Mouse (Mus musculus): ENCODE measurements at regions not wholly inside any gene's neighbourhood (a gene's known extent, or its start where the extent isn't known, plus 50 kb on each side); places are given as distances from the start of the nearest gene placed in this dataset.

DNA sequence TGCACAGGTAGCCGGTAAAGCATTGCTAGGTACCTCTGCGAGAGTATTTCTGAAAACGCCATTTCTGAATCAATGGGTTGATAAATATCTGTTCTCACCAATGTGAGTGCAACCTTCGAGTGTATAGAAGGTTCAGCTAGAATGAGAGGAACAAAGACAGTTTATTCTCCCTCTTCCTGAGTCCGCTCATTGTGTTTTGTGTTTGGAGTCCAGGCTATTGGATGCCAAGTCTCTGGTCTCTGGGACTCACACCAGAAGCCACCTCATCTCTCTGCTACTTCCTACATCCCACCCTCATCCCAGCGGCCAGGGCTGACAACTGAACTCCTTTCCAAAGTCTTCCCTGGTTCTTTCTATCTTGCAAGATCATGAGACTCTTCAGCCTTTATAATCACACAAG, 62.7 kb downstream of the Lrrc30 start:
- H3K9ac ChIP-seq (ENCODE audit: low read length), result no peak overlapping the region
- H3K4me2 ChIP-seq (ENCODE audit: low read depth, low read length), result no peak overlapping the region
- no peak for ATAC-seq (replicated peaks; ENCODE audit: extremely low read depth, insufficient read depth, low FRiP score)
- H3K36me3 ChIP-seq (ENCODE audit: control insufficient read depth, insufficient read depth), result no peaks in the 10 kb centered on the region
- H3K27ac ChIP-seq (ENCODE audit: low read length), result no peak overlapping the region
- no peak overlapping the region for H3K4me3 ChIP-seq (ENCODE audit: low read length)
- H3K4me1 ChIP-seq (ENCODE audit: control insufficient read depth, insufficient read depth, low read length), result no peaks in the 10 kb centered on the region
- H3K9me3 ChIP-seq (replicated peaks; ENCODE audit: control insufficient read depth, low read length), result no peaks in the 10 kb centered on the region
- 74% methylated on average over 6 of the region's 6 CpGs for WGBS
- no peaks in the 10 kb centered on the region for H3K27me3 ChIP-seq (ENCODE audit: control insufficient read depth, insufficient read depth, low read length)

DNA sequence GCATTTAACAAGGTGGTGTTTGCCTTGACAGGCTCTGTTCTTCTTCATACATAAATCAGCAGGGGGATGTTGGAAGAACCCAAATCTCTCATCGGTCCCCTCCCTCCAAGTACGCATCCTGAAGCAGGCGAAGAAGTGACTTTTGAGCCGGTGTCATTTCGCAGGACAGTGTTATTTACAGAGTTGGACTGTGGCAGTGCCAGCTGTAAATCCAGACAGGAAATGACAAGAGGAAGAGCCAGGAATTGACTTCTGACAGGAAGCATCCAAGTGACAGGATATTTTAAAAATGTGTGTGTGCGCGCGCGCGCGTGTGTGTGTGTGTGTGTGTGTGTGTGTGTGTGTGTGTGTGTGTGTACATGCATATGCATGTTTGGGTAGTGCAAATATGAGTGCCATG, 66.3 kb downstream of the Lrrc30 start:
- ATAC-seq (replicated peaks; ENCODE audit: extremely low read depth, insufficient read depth, low FRiP score), result no peak

DNA sequence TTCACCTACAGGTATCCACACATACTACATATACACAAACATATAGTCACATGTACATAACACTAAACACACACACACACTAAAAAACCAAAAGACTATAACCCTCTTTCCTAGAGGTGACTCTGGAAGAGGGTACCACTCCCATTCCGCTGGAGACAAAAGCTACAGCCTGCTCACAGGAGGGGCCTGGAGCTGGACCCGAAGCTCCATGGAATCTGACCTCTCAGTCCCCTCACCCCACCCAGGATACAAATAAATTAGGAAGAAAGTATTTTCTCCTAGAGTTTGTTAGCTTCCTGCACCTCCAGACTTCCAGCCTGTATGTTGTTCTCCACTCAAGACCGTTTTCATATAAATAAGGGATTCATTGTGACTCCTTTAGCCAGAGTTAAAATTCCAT, 66.8 kb downstream of the Lrrc30 start:
- Histone ChIP-seq H3K9me3 (replicated peaks; ENCODE audit: control insufficient read depth, low read length) (no peaks in the 10 kb centered on the region), H3K4me2 (ENCODE audit: low read depth, low read length) (no peak overlapping the region), H3K27me3 (ENCODE audit: control insufficient read depth, insufficient read depth, low read length) (no peaks in the 10 kb centered on the region), H3K27ac (ENCODE audit: low read length) (peak overlapping the region; percentile 42), H3K36me3 (ENCODE audit: control insufficient read depth, insufficient read depth) (no peaks in the 10 kb centered on the region), H3K4me1 (ENCODE audit: control insufficient read depth, insufficient read depth, low read length) (no peaks in the 10 kb centered on the region), H3K9ac (ENCODE audit: low read length) (no peak overlapping the region), H3K4me3 (ENCODE audit: low read length) (no peak overlapping the region)
- WGBS, result 51% methylated on average over 3 of the region's 3 CpGs
- no peak for ATAC-seq (replicated peaks; ENCODE audit: extremely low read depth, insufficient read depth, low FRiP score)

More for the DNA sequence above, 66.3 kb downstream of the Lrrc30 start:
- H3K4me1 ChIP-seq (ENCODE audit: control insufficient read depth, insufficient read depth, low read length), result no peaks in the 10 kb centered on the region
- H3K27ac ChIP-seq (ENCODE audit: low read length), result peak overlapping the region; percentile 42; the same call in 1 of the 2 replicates
- no peaks in the 10 kb centered on the region for H3K9me3 ChIP-seq (replicated peaks; ENCODE audit: control insufficient read depth, low read length)
- H3K36me3 ChIP-seq (ENCODE audit: control insufficient read depth, insufficient read depth), result no peaks in the 10 kb centered on the region
- whole genome bisulfite sequencing, result 59% methylated on average over 11 of the region's 11 CpGs
- H3K9ac ChIP-seq (ENCODE audit: low read length), result no peak overlapping the region
- no peak overlapping the region for H3K4me3 ChIP-seq (ENCODE audit: low read length)
- no peaks in the 10 kb centered on the region for H3K27me3 ChIP-seq (ENCODE audit: control insufficient read depth, insufficient read depth, low read length)
- no peak overlapping the region for H3K4me2 ChIP-seq (ENCODE audit: low read depth, low read length)

DNA sequence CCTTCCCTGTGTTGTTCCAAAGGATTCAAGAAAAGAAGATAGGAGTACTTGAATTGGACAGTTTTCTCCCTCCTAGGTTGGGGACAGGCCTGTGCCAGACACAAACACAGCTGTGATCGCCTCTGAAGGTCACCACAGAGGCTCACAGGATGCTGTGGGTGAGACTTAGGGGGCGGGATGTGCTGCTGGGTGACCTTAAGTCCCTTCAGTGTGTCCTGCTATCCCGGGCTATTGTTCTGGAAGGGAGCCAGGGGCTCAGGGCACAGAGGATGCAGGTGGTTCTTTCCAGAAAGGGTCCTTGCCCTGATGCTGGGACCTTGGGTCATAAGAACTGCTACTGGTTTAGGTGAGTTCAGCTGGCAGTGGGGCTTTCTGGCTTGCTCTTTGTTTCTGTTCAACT, 67.7 kb downstream of the Lrrc30 start:
- Histone ChIP-seq H3K36me3 (ENCODE audit: control insufficient read depth, insufficient read depth) (no peaks in the 10 kb centered on the region), H3K4me2 (ENCODE audit: low read depth, low read length) (no peak overlapping the region), H3K9me3 (replicated peaks; ENCODE audit: control insufficient read depth, low read length) (no peaks in the 10 kb centered on the region), H3K9ac (ENCODE audit: low read length) (no peak overlapping the region), H3K4me1 (ENCODE audit: control insufficient read depth, insufficient read depth, low read length) (no peaks in the 10 kb centered on the region), H3K27me3 (ENCODE audit: control insufficient read depth, insufficient read depth, low read length) (no peaks in the 10 kb centered on the region), H3K27ac (ENCODE audit: low read length) (no peak overlapping the region), H3K4me3 (ENCODE audit: low read length) (no peak overlapping the region)
- ATAC-seq (replicated peaks; ENCODE audit: extremely low read depth, insufficient read depth, low FRiP score), result no peak
- 44% methylated on average over 3 of the region's 3 CpGs for WGBS

DNA sequence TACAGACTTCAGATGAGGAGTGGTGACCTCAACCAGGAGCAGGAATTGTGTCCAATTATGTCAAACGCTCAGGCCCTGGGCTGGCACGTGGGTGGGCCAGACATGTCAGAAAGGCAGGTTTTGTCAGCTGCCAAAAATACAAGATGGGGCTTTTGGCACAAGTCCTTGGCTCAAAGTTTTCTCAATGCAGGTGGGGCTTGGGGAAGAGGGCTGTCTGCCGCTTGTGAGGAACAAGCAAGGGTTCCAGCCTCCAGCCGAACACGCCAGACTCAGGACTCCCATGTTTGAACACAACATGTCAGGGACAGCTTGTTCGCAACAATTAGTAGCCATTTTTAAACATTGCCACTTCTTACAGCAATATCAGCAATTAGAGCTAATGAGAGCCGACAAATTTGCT, 69.5 kb downstream of the Lrrc30 start:
- Histone ChIP-seq H3K9me3 (replicated peaks; ENCODE audit: control insufficient read depth, low read length) (no peaks in the 10 kb centered on the region), H3K27ac (ENCODE audit: low read length) (no peak overlapping the region), H3K36me3 (ENCODE audit: control insufficient read depth, insufficient read depth) (no peaks in the 10 kb centered on the region), H3K9ac (ENCODE audit: low read length) (no peak overlapping the region), H3K4me2 (ENCODE audit: low read depth, low read length) (no peak overlapping the region), H3K4me1 (ENCODE audit: control insufficient read depth, insufficient read depth, low read length) (no peaks in the 10 kb centered on the region), H3K27me3 (ENCODE audit: control insufficient read depth, insufficient read depth, low read length) (no peaks in the 10 kb centered on the region), H3K4me3 (ENCODE audit: low read length) (no peak overlapping the region)
- ATAC-seq (replicated peaks; ENCODE audit: extremely low read depth, insufficient read depth, low FRiP score), result no peak
- 70% methylated on average over 7 of the region's 7 CpGs for WGBS

DNA sequence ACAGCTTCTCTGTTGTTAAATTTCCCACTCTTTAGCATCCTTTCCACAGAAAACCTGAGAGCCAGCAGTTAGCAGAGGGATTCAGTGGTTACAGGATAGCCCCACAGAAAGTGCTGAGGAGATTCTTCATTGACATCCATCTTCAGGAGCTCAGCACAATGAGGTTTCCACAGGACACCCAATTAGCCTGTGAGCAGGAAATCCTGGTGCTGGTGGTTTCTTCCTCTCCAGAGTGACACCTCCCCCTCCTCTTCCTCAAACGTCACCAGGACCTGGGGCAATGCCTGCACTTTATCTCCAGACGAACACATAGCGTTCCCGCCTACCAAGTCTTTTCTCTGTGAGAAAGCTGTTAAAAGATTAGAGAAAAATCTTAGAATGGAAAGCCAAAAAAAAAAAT, 70.7 kb downstream of the Lrrc30 start:
- H3K36me3 ChIP-seq (ENCODE audit: control insufficient read depth, insufficient read depth), result no peaks in the 10 kb centered on the region
- no peak overlapping the region for H3K4me3 ChIP-seq (ENCODE audit: low read length)
- H3K27me3 ChIP-seq (ENCODE audit: control insufficient read depth, insufficient read depth, low read length), result no peaks in the 10 kb centered on the region
- H3K27ac ChIP-seq (ENCODE audit: low read length), result peak overlapping the region; percentile 31; the same call in 1 of the 2 replicates
- WGBS, result 32% methylated on average over 4 of the region's 4 CpGs
- no peak for ATAC-seq (replicated peaks; ENCODE audit: extremely low read depth, insufficient read depth, low FRiP score)
- H3K9me3 ChIP-seq (replicated peaks; ENCODE audit: control insufficient read depth, low read length), result no peaks in the 10 kb centered on the region
- H3K9ac ChIP-seq (ENCODE audit: low read length), result no peak overlapping the region
- 0 out of 2 replicates have a peak, but pooled peaks cover 2% of the 10 kb centered on the region for H3K4me1 ChIP-seq (ENCODE audit: control insufficient read depth, insufficient read depth, low read length)
- no peak overlapping the region for H3K4me2 ChIP-seq (ENCODE audit: low read depth, low read length)

DNA sequence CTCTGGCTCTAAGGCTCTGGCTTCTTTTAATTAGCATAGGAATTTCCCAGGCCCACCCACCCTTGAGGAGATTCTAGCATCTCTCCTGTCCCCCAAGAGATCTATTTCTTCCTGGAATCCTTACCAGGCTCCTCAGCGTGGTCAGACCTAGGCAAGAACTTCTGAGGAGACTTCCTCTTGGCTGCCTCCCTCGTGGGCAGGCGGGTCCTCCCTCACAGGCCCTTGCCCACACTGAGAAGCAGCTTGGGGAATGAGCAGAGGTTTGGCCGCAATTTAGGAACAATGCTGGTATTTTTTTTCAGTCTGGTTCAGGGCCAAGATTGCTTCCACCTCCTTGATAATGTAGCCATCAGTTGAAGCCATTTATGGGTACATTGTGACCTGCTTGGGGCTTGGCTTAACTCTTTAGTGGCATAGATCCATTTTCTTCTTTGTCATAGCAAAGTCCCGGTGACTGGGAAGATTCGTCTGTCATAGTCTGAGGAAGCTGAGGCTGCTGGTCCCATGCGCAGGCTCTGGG, 75.1 kb downstream of the Lrrc30 start:
- no peaks in the 10 kb centered on the region for H3K36me3 ChIP-seq (ENCODE audit: control insufficient read depth, insufficient read depth)
- H3K9ac ChIP-seq (ENCODE audit: low read length), result no peak overlapping the region
- no peak overlapping the region for H3K4me3 ChIP-seq (ENCODE audit: low read length)
- no peak overlapping the region for H3K27ac ChIP-seq (ENCODE audit: low read length)
- H3K4me2 ChIP-seq (ENCODE audit: low read depth, low read length), result no peak overlapping the region
- H3K9me3 ChIP-seq (replicated peaks; ENCODE audit: control insufficient read depth, low read length), result no peaks in the 10 kb centered on the region
- H3K4me1 ChIP-seq (ENCODE audit: control insufficient read depth, insufficient read depth, low read length), result 0 out of 2 replicates have a peak, but pooled peaks cover 2% of the 10 kb centered on the region
- WGBS, result 46% methylated on average over 7 of the region's 7 CpGs
- H3K27me3 ChIP-seq (ENCODE audit: control insufficient read depth, insufficient read depth, low read length), result no peaks in the 10 kb centered on the region
- no peak for ATAC-seq (replicated peaks; ENCODE audit: extremely low read depth, insufficient read depth, low FRiP score)

DNA sequence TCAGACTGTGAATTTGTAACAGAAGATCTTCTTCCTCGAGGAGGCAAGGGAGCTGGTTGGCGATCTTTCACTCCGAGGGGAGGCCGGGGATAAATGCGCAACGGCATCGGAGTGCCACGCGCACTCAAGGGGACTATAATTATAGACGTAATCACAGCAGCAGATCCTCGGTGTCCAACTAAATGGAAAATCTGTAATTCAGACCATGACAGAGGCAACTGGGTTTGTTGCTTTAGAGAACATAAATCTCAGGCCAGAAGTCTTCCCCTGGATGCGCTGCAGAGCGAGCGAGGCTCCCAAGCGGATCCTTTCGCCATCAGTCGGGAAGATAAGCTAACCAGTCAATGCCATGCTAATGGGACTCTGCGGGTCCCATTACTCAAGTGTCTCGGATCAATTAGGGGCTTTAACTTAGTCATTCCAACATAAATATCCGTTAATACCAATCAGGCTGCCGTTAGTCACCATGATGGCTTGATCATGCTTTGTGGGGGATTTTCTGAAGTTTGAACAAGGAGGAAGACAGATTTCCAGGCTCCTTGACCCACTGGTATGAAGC, 79.9 kb downstream of the Lrrc30 start:
- H3K9me3 ChIP-seq (replicated peaks; ENCODE audit: control insufficient read depth, low read length), result no peaks in the 10 kb centered on the region
- no peak for ATAC-seq (replicated peaks; ENCODE audit: extremely low read depth, insufficient read depth, low FRiP score)
- H3K4me3 ChIP-seq (ENCODE audit: low read length), result no peak overlapping the region
- no peaks in the 10 kb centered on the region for H3K36me3 ChIP-seq (ENCODE audit: control insufficient read depth, insufficient read depth)
- 87% methylated on average over 21 of the region's 21 CpGs for WGBS
- H3K27ac ChIP-seq (ENCODE audit: low read length), result no peak overlapping the region
- H3K9ac ChIP-seq (ENCODE audit: low read length), result no peak overlapping the region
- 0 out of 2 replicates have a peak, but pooled peaks cover 2% of the 10 kb centered on the region for H3K4me1 ChIP-seq (ENCODE audit: control insufficient read depth, insufficient read depth, low read length)
- H3K27me3 ChIP-seq (ENCODE audit: control insufficient read depth, insufficient read depth, low read length), result no peaks in the 10 kb centered on the region
- no peak overlapping the region for H3K4me2 ChIP-seq (ENCODE audit: low read depth, low read length)

DNA sequence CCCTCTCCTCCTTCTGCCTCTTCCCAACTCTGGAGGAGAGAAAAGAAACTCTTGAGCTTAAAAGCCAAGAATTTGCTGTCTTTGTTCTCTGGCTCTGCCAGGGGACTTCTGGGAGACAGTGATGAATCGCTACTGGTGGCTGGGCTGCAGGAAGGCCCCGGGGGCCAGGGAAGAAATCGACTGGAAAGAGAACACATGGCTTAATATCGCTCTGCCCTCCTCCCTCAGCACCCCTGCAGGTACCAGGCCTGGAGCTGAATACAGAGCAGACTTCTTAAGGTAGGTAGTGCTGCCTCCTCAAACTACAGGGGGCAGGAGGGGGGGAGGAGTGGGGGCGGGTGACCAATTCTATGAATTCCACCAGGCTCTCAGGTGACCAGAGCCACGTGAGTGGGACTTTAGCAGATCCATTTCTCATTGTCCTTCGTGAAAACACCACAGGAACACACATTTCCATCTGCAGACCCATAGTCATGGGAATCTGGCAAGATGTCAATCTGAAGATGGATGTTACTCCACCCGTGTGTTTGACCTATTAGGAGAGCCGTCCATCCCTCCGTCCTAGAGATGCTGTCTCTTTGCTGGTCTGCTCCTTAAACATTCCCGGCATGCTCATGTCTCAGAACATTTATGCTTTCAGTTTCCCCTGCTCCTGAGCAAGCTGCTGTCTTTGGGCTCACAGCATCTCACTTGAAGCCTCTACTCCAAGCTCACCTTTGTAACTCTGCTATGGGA, 83.4 kb downstream of the Lrrc30 start:
- H3K4me2 ChIP-seq (ENCODE audit: low read depth, low read length), result no peak overlapping the region
- no peak overlapping the region for H3K9ac ChIP-seq (ENCODE audit: low read length)
- no peak for ATAC-seq (replicated peaks; ENCODE audit: extremely low read depth, insufficient read depth, low FRiP score)
- H3K9me3 ChIP-seq (replicated peaks; ENCODE audit: control insufficient read depth, low read length), result peaks cover 4% of the 10 kb centered on the region
- H3K27ac ChIP-seq (ENCODE audit: low read length), result no peak overlapping the region
- H3K36me3 ChIP-seq (ENCODE audit: control insufficient read depth, insufficient read depth), result no peaks in the 10 kb centered on the region
- no peak overlapping the region for H3K4me3 ChIP-seq (ENCODE audit: low read length)
- H3K4me1 ChIP-seq (ENCODE audit: control insufficient read depth, insufficient read depth, low read length), result no peaks in the 10 kb centered on the region
- WGBS, result 50% methylated on average over 11 of the region's 11 CpGs
- H3K27me3 ChIP-seq (ENCODE audit: control insufficient read depth, insufficient read depth, low read length), result no peaks in the 10 kb centered on the region
